Mouse (Mus musculus) cortical plate, adult 2 months (tissue): ENCODE results near the gene Gm15557. TPM values are rescaled to one million over a fixed set of nuclear protein-coding genes. Genes with fewer than 3 reads are reported as not detected.
"Not testable (repeated sequence)": the region's sequence is repeated elsewhere in the genome, so short reads cannot be mapped to it uniquely, and the experiment has no call there.

Source experiments
- H3K27ac ChIP-seq: fragments of 200-500 bp; 2 replicates; pipeline ENCODE4 v1.5.1; 2012; ENCODE audit warnings: low read length, control low read depth, inconsistent platforms; ENCODE audit not compliant: insufficient read depth
- H3K4me1 ChIP-seq: fragments of 200-500 bp; 2 replicates; pipeline ENCODE4 v1.6.1; 2011; ENCODE audit warnings: low read length; ENCODE audit not compliant: control insufficient read depth, insufficient read depth
- H3K4me3 ChIP-seq: fragments of 200-500 bp; 2 replicates; pipeline ENCODE4 v1.5.1; 2011; ENCODE audit warnings: mild to moderate bottlenecking, low read length, control low read depth; ENCODE audit not compliant: insufficient read depth
- CTCF ChIP-seq: fragments of 200-500 bp; IDR thresholded peaks from 2 replicates; pipeline ENCODE4 v1.5.1; 2011; ENCODE audit warnings: mild to moderate bottlenecking, control low read depth, low read length; ENCODE audit not compliant: insufficient read depth; ENCODE audit errors: extremely low read depth
- POLR2A ChIP-seq: fragments of 200-500 bp; IDR thresholded peaks from 2 replicates; pipeline ENCODE4 v1.6.1; 2011; ENCODE audit warnings: mild to moderate bottlenecking, low read length, control low read depth; ENCODE audit not compliant: insufficient read depth; ENCODE audit errors: extremely low read depth
- polyA plus RNA-seq: library from polyadenylated mRNA; depleted of rRNA; stranded (reverse); fragments of >200 nt; gene quantifications from 2 replicates; pipeline ENCODE4 v1.2.3, GENCODE M21; 2012; rRNA removed

Gene Gm15557
- not detected in 2 replicates for polyA plus RNA-seq

GRCm38 (mm10) chr2:155940681-155941080 lies at the start of gene Gm15557:
TSS of gene Gm15557 (plus strand) at chr2:155940728.
- no peak for TF ChIP-seq POLR2A
- no peak for TF ChIP-seq CTCF
- H3K4me1 ChIP-seq, result no peaks in the 10 kb centered on the region
- no peak within 1 kb of the TSS for H3K27ac ChIP-seq
- H3K4me3 ChIP-seq, result no peak within 1 kb of the TSS

GRCm38 (mm10) chr2:155894307-155895045 lies 46.1 kb upstream of the Gm15557 start:
- no peaks in the 10 kb centered on the region for H3K4me1 ChIP-seq
- TF ChIP-seq CTCF, result no peak
- no peak for TF ChIP-seq POLR2A
- no peak overlapping the region for H3K27ac ChIP-seq
- no peak overlapping the region for H3K4me3 ChIP-seq

- Histone ChIP-seq H3K27ac (no peak overlapping the region), H3K4me3 (no peak overlapping the region), H3K4me1 (no peaks in the 10 kb centered on the region)
- TF ChIP-seq CTCF (no peak), POLR2A (no peak)
Observed at GRCm38 (mm10) chr2:155895046-155895735, 45.3 kb upstream of the Gm15557 start.

GRCm38 (mm10) chr2:155902989-155903631 lies 37.4 kb upstream of the Gm15557 start:
- Histone ChIP-seq H3K4me3 (no peak overlapping the region), H3K4me1 (no peaks in the 10 kb centered on the region), H3K27ac (no peak overlapping the region)
- TF ChIP-seq POLR2A (no peak), CTCF (no peak)

- Histone ChIP-seq H3K27ac (no peak overlapping the region), H3K4me3 (no peak overlapping the region), H3K4me1 (no peaks in the 10 kb centered on the region)
- TF ChIP-seq CTCF (no peak), POLR2A (no peak)
Observed at GRCm38 (mm10) chr2:155903632-155904008, 36.9 kb upstream of the Gm15557 start.

- Histone ChIP-seq H3K4me1 (no peaks in the 10 kb centered on the region), H3K27ac (no peak overlapping the region), H3K4me3 (no peak overlapping the region)
- TF ChIP-seq POLR2A (no peak), CTCF (no peak)
Observed at GRCm38 (mm10) chr2:155914684-155915083, 25.8 kb upstream of the Gm15557 start.

- Histone ChIP-seq H3K27ac (no peak overlapping the region), H3K4me3 (no peak overlapping the region), H3K4me1 (no peaks in the 10 kb centered on the region)
- TF ChIP-seq CTCF, result no peak
- TF ChIP-seq POLR2A, result no peak
Observed at GRCm38 (mm10) chr2:155923143-155923542, 17.4 kb upstream of the Gm15557 start.

- not testable (repeated sequence) for H3K27ac ChIP-seq, H3K4me3 ChIP-seq, H3K4me1 ChIP-seq
Observed at GRCm38 (mm10) chr2:155925213-155925612, 15.3 kb upstream of the Gm15557 start.

GRCm38 (mm10) chr2:155928711-155929345 lies 11.7 kb upstream of the Gm15557 start:
- Histone ChIP-seq H3K4me1 (peaks cover 2% of the 10 kb centered on the region; the same call in 1 of the 2 replicates), H3K4me3 (peak overlapping the region; percentile 58; the same call in 1 of the 2 replicates)
- no peak for TF ChIP-seq POLR2A
- no peak for TF ChIP-seq CTCF

More at GRCm38 (mm10) chr2:155928711-155929345, 11.7 kb upstream of the Gm15557 start:
- H3K27ac ChIP-seq, result no peak overlapping the region
